Mouse (Mus musculus) MEL (cell line): Measurements from ENCODE around the gene Fkbp4.

Experiments
- CTCF ChIP-seq, 3 experiments: IDR thresholded peaks in 2 of 3; conservative IDR thresholded peaks in 1 of 3; 2 replicates each; pipeline ENCODE4 v1.5.1; 2011 to 2012; ENCODE audit warnings: low read length in 3 of 3, low read depth in 2 of 3, mild to moderate bottlenecking in 2 of 3, improper control_type of control experiment in 1 of 3, inconsistent platforms in 1 of 3, mixed read lengths in 1 of 3, moderate library complexity in 1 of 3; ENCODE audit not compliant: control insufficient read depth in 1 of 3, insufficient read depth in 1 of 3, poor library complexity in 1 of 3, severe bottlenecking in 1 of 3
- E2F4 ChIP-seq: IDR thresholded peaks from 2 replicates; pipeline ENCODE4 v1.6.1; 2011; ENCODE audit warnings: low read depth, low read length, improper control_type of control experiment, borderline replicate concordance
- EP300 ChIP-seq, 2 experiments: IDR thresholded peaks; 2 replicates each; pipeline ENCODE4 v1.6.1; 2011; ENCODE audit warnings: improper control_type of control experiment in 2 of 2, low read length in 2 of 2, low read depth in 1 of 2, mild to moderate bottlenecking in 1 of 2
- POLR2A ChIP-seq, 2 experiments: IDR thresholded peaks; 2 replicates each; pipeline ENCODE4 v1.6.1; 2011 to 2012; ENCODE audit warnings: low read length in 2 of 2, mild to moderate bottlenecking in 2 of 2, control low read depth in 1 of 2, improper control_type of control experiment in 1 of 2, low read depth in 1 of 2, moderate library complexity in 1 of 2; ENCODE audit not compliant: control insufficient read depth in 1 of 2, insufficient read depth in 1 of 2, poor library complexity in 1 of 2
- POLR2AphosphoS2 ChIP-seq: IDR thresholded peaks from 2 replicates; pipeline ENCODE4 v1.6.1; 2011; ENCODE audit warnings: low read length, improper control_type of control experiment
- TAL1 ChIP-seq: IDR thresholded peaks from 2 replicates; pipeline ENCODE4 v1.6.1; 2012; ENCODE audit warnings: mild to moderate bottlenecking, inconsistent platforms, low read length, moderate library complexity, mixed read lengths
- TBP ChIP-seq: IDR thresholded peaks from 2 replicates; pipeline ENCODE4 v1.8.0; 2011; ENCODE audit warnings: low read depth, low read length, improper control_type of control experiment
- USF1 ChIP-seq: IDR thresholded peaks from 2 replicates; pipeline ENCODE4 v1.6.1; 2014; ENCODE audit warnings: low read depth, mild to moderate bottlenecking, inconsistent platforms, low read length, improper control_type of control experiment, moderate library complexity
- ZKSCAN1 ChIP-seq: IDR thresholded peaks from 2 replicates; pipeline ENCODE4 v1.6.1; 2012; ENCODE audit warnings: low read depth, mild to moderate bottlenecking, inconsistent platforms, low read length, improper control_type of control experiment, moderate library complexity
- ZMIZ1 ChIP-seq: IDR thresholded peaks from 2 replicates; pipeline ENCODE4 v1.6.1; 2012; ENCODE audit warnings: low read depth, mild to moderate bottlenecking, inconsistent platforms, low read length, improper control_type of control experiment, moderate library complexity

DNA sequence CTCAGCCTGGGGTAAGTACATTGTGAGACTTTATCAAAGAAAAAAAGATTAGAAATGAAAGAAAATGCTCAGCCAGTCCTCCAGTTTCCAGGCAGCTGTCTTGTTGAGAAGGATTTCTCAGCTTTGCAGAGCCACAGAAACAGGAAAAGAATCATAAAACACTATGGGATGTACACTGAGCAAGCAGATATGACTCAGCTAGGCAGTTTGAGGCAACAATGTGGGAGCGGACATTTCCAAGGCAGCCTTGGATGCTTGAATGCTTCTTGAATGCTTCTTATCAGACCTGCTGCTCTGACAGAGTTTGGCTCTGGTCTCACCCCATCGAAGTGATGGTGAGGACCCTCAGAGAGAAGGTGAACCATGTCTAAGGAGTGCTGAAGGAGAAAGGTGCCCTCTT is 17.4 kb downstream of the Fkbp4 start:
- TF ChIP-seq ZMIZ1 (no peak), USF1 (no peak), ZKSCAN1 (no peak), CTCF (IDR thresholded peaks at IDR 0.05 in 2 of 3, conservative IDR thresholded peaks at IDR 0.05 in 1 of 3; ENCODE audit: control insufficient read depth in 1 of 3, insufficient read depth in 1 of 3, low read depth in 2 of 3, low read length in 3 of 3, poor library complexity in 1 of 3, severe bottlenecking in 1 of 3) (no peak), TAL1 (no peak), POLR2A (IDR thresholded peaks at IDR 0.05; ENCODE audit: control insufficient read depth in 1 of 2, insufficient read depth in 1 of 2, low read depth in 1 of 2, low read length in 2 of 2, poor library complexity in 1 of 2) (no peak), TBP (no peak), POLR2AphosphoS2 (no peak), EP300 (IDR thresholded peaks at IDR 0.05; ENCODE audit: low read depth in 1 of 2, low read length in 2 of 2) (no peak), E2F4 (no peak)
